ENCODE assay signal across 9 mouse cellular contexts in genomic region chr5:24326842-24327417, GRCm38 (mm10). TPM values are rescaled to one million over a fixed set of nuclear protein-coding genes. Genes with fewer than 3 reads are reported as not detected.
DNase-seq lines count a peak whose midpoint lies in the region; ATAC-seq and TF ChIP-seq lines count a peak whose summit lies in the region.
"Had no signal": no experiment of that assay in that cellular context is flagged by ENCODE, and none has a peak within 500 bp of the region (broad histone marks: within the 10 kb centered on the region; RNA-seq: fewer than 3 reads in every experiment).

No protein-coding gene starts in this region.

- H3K79me2 ChIP-seq in myocyte (ENCODE audit: control insufficient read depth, insufficient read depth) = no peaks in the 10 kb centered on the region

- no peak overlapping the region for H3ac ChIP-seq in myocyte (ENCODE audit: control insufficient read depth, insufficient read length)

- no peaks in the 10 kb centered on the region for H3K9me3 ChIP-seq in hindbrain, embryonic 10.5 days
- no peaks in the 10 kb centered on the region for H3K9me3 ChIP-seq in hindbrain, embryonic 16.5 days (ENCODE audit: control insufficient read depth, low read length)
- no peaks in the 10 kb centered on the region for H3K9me3 ChIP-seq in heart, embryonic 16.5 days (replicated peaks; ENCODE audit: control insufficient read depth, low read length)
- H3K9me3 ChIP-seq in midbrain, embryonic 16.5 days (replicated peaks; ENCODE audit: control insufficient read depth, low read length, poor library complexity, severe bottlenecking) = no peaks in the 10 kb centered on the region
- H3K9me3 ChIP-seq: liver, embryonic 13.5 days had no signal

- no peak for ATAC-seq in hindbrain, embryonic 16.5 days
- 0 out of 2 replicates have a peak, but pooled peaks have one; percentile 23 for ATAC-seq in heart, embryonic 16.5 days (replicated peaks; ENCODE audit: extremely low read depth, insufficient read depth, low FRiP score)
- no peak for ATAC-seq in midbrain, embryonic 16.5 days

- H3K4me1 ChIP-seq in hindbrain, embryonic 10.5 days (replicated peaks) = peaks cover 78% of the 10 kb centered on the region
- peaks cover 26% of the 10 kb centered on the region for H3K4me1 ChIP-seq in hindbrain, embryonic 16.5 days (ENCODE audit: control insufficient read depth, insufficient read depth, low read depth, low read length)
- peaks cover 55% of the 10 kb centered on the region for H3K4me1 ChIP-seq in heart, embryonic 16.5 days (ENCODE audit: control insufficient read depth, insufficient read depth, low read length)
- H3K4me1 ChIP-seq in midbrain, embryonic 16.5 days (ENCODE audit: control insufficient read depth, insufficient read depth, low read length) = peaks cover 18% of the 10 kb centered on the region

- no peak overlapping the region for H3K4me2 ChIP-seq in hindbrain, embryonic 16.5 days (ENCODE audit: low read length)
- H3K4me2 ChIP-seq in heart, embryonic 16.5 days (ENCODE audit: low read depth, low read length) = peak overlapping the region; percentile 25; the same call in 1 of the 2 replicates
- H3K4me2 ChIP-seq in myocyte (ENCODE audit: low read depth) = no peak overlapping the region
- H3K4me2 ChIP-seq in midbrain, embryonic 16.5 days (ENCODE audit: low read length) = no peak overlapping the region
- H3K4me2 ChIP-seq: liver, embryonic 13.5 days had no signal

- no peak overlapping the region for H3K9ac ChIP-seq in hindbrain, embryonic 16.5 days (ENCODE audit: low read depth, low read length)
- peak overlapping the region; percentile 57 for H3K9ac ChIP-seq in heart, embryonic 16.5 days (ENCODE audit: low read length)
- H3K9ac ChIP-seq in midbrain, embryonic 16.5 days (ENCODE audit: low read depth, low read length) = no peak overlapping the region
- H3K9ac ChIP-seq: liver, embryonic 13.5 days had no signal

- peaks cover 71% of the 10 kb centered on the region for H3K27me3 ChIP-seq in hindbrain, embryonic 10.5 days (ENCODE audit: insufficient read depth, poor library complexity, severe bottlenecking)
- no peaks in the 10 kb centered on the region for H3K27me3 ChIP-seq in hindbrain, embryonic 16.5 days (replicated peaks; ENCODE audit: control insufficient read depth, insufficient read depth, low read length)
- H3K27me3 ChIP-seq in heart, embryonic 16.5 days (ENCODE audit: control insufficient read depth, insufficient read depth, low read length) = no peaks in the 10 kb centered on the region
- H3K27me3 ChIP-seq in myocyte (ENCODE audit: control insufficient read depth, insufficient read depth, insufficient read length) = no peaks in the 10 kb centered on the region
- H3K27me3 ChIP-seq in midbrain, embryonic 16.5 days (ENCODE audit: control insufficient read depth, insufficient read depth, low read depth, low read length) = no peaks in the 10 kb centered on the region

- TF ChIP-seq POLR2A in myocyte (IDR thresholded peaks at IDR 0.05; ENCODE audit: insufficient read length, low read depth) = no peak

- peaks cover 47% of the 10 kb centered on the region for H3K36me3 ChIP-seq in hindbrain, embryonic 10.5 days
- H3K36me3 ChIP-seq in hindbrain, embryonic 16.5 days (ENCODE audit: control insufficient read depth, insufficient read depth, low read length) = peaks cover 24% of the 10 kb centered on the region
- peaks cover 40% of the 10 kb centered on the region for H3K36me3 ChIP-seq in heart, embryonic 16.5 days (ENCODE audit: control insufficient read depth, insufficient read depth)
- no peaks in the 10 kb centered on the region for H3K36me3 ChIP-seq in myocyte (ENCODE audit: control insufficient read depth, insufficient read depth)
- H3K36me3 ChIP-seq in midbrain, embryonic 16.5 days (ENCODE audit: control insufficient read depth, insufficient read depth, low read length) = peaks cover 21% of the 10 kb centered on the region
- H3K36me3 ChIP-seq: liver, embryonic 13.5 days had no signal

- no peak overlapping the region for H3K4me3 ChIP-seq in hindbrain, embryonic 10.5 days
- H3K4me3 ChIP-seq in hindbrain, embryonic 16.5 days (ENCODE audit: low read length) = no peak overlapping the region
- H3K4me3 ChIP-seq in heart, embryonic 16.5 days (ENCODE audit: low read length) = no peak overlapping the region
- no peak overlapping the region for H3K4me3 ChIP-seq in myocyte
- H3K4me3 ChIP-seq in midbrain, embryonic 16.5 days (ENCODE audit: low read depth, low read length) = no peak overlapping the region
- H3K4me3 ChIP-seq: liver, embryonic 13.5 days had no signal

- 85% methylated on average over 4 of the region's 4 CpGs for WGBS in hindbrain, embryonic 10.5 days
- 78% methylated on average over 4 of the region's 4 CpGs for WGBS in hindbrain, embryonic 16.5 days
- WGBS in heart, embryonic 16.5 days = 33% methylated on average over 4 of the region's 4 CpGs
- WGBS in midbrain, embryonic 16.5 days = 84% methylated on average over 4 of the region's 4 CpGs

- peak overlapping the region; percentile 40; the same call in 1 of the 2 replicates for H3K27ac ChIP-seq in hindbrain, embryonic 10.5 days
- H3K27ac ChIP-seq in hindbrain, embryonic 16.5 days (ENCODE audit: low read depth, low read length) = no peak overlapping the region
- H3K27ac ChIP-seq in heart, embryonic 16.5 days (ENCODE audit: low read length) = peak overlapping the region; percentile 93
- no peak overlapping the region for H3K27ac ChIP-seq in midbrain, embryonic 16.5 days (ENCODE audit: low read length)
- H3K27ac ChIP-seq: liver, embryonic 13.5 days had no signal

- no peak for DNase-seq in hindbrain, embryonic 10.5 days (ENCODE audit: low spot score)
- peak; percentile 63 for DNase-seq in right cerebral cortex, postnatal 14 days
- no peak for DNase-seq in right cerebral cortex, postnatal 36 days (ENCODE audit: low spot score in 2 of 2)
- no peak for DNase-seq in cerebellum, adult 9-10 months
- DNase-seq: liver, embryonic 13.5 days had no signal

TF ChIP-seq in myocyte, 11 proteins besides CTCF, POLR2A, EP300 and RAD21:
- TF ChIP-seq TCF3 (IDR thresholded peaks at IDR 0.05; ENCODE audit: insufficient read length, low read depth) (no peak), SRF (IDR thresholded peaks at IDR 0.05; ENCODE audit: control insufficient read depth, insufficient read length, low read depth) (no peak), CEBPB (IDR thresholded peaks at IDR 0.05; ENCODE audit: insufficient read depth, poor library complexity, severe bottlenecking) (0 out of 2 replicates have a peak, but pooled peaks have one; percentile 20), TCF12 (IDR thresholded peaks at IDR 0.05; ENCODE audit: insufficient read depth, poor library complexity, severe bottlenecking) (no peak)

RNA-seq across cellular contexts. Expression of gene Kcnh2, which starts 24.5 kb away (rescaled TPM):
- 32.4 and 33.9 TPM in 2 replicates for polyA plus RNA-seq in hindbrain, embryonic 10.5 days (2016; fragmentation: Nextera tagmentation; extraction: Ambion mirVana)
- polyA plus RNA-seq in hindbrain, embryonic 16.5 days (2015; fragmentation: Nextera tagmentation; extraction: Ambion mirVana) = 13.0 and 14.0 TPM in 2 replicates
- polyA plus RNA-seq in heart, embryonic 16.5 days (2015; fragmentation: Nextera tagmentation; extraction: Ambion mirVana) = 18.0 and 25.2 TPM in 2 replicates
- polyA plus RNA-seq in myocyte (2012; fragmentation: generic; extraction: Trizol) = 10.3 TPM
- polyA plus RNA-seq in midbrain, embryonic 16.5 days (2015; fragmentation: Nextera tagmentation; extraction: Ambion mirVana) = 11.4 and 11.7 TPM in 2 replicates

RNA-seq across cellular contexts. Expression of gene Nos3, which starts 37.7 kb away (rescaled TPM):
- 8.3 and 9.7 TPM in 2 replicates for polyA plus RNA-seq in hindbrain, embryonic 10.5 days (2016; fragmentation: Nextera tagmentation; extraction: Ambion mirVana)
- polyA plus RNA-seq in hindbrain, embryonic 16.5 days (2015; fragmentation: Nextera tagmentation; extraction: Ambion mirVana) = 8.6 and 11.0 TPM in 2 replicates
- polyA plus RNA-seq in heart, embryonic 16.5 days (2015; fragmentation: Nextera tagmentation; extraction: Ambion mirVana) = 27.3 and 31.9 TPM in 2 replicates
- polyA plus RNA-seq in myocyte (2012; fragmentation: generic; extraction: Trizol) = 0.92 TPM
- polyA plus RNA-seq in midbrain, embryonic 16.5 days (2015; fragmentation: Nextera tagmentation; extraction: Ambion mirVana) = 8.8 and 9.7 TPM in 2 replicates

Comparison
In these comparisons a context has a peak if more than half of its experiments do, and no peak if none do; other contexts are left out.
1. H3K27ac ChIP-seq: peak in hindbrain, embryonic 10.5 days (single experiment) and heart, embryonic 16.5 days (single experiment); none in hindbrain, embryonic 16.5 days (single experiment) and midbrain, embryonic 16.5 days (single experiment).